Mouse (Mus musculus) lung, postnatal 0 days (tissue): ENCODE measurements around the gene Lalba.

Experiments
- CTCF ChIP-seq: IDR thresholded peaks from 2 replicates; pipeline ENCODE4 v1.5.1; 2016; ENCODE audit warnings: antibody characterized with exemption, mild to moderate bottlenecking
- EP300 ChIP-seq: IDR thresholded peaks from 2 replicates; pipeline ENCODE4 v1.6.1; 2016; ENCODE audit warnings: antibody characterized with exemption, mild to moderate bottlenecking, control low read depth

- TF ChIP-seq EP300 (no peak), CTCF (no peak)
Observed at GRCm38 (mm10) chr15:98526057-98526456, 43.5 kb upstream of the Lalba start.
